In the genomic region with DNA sequence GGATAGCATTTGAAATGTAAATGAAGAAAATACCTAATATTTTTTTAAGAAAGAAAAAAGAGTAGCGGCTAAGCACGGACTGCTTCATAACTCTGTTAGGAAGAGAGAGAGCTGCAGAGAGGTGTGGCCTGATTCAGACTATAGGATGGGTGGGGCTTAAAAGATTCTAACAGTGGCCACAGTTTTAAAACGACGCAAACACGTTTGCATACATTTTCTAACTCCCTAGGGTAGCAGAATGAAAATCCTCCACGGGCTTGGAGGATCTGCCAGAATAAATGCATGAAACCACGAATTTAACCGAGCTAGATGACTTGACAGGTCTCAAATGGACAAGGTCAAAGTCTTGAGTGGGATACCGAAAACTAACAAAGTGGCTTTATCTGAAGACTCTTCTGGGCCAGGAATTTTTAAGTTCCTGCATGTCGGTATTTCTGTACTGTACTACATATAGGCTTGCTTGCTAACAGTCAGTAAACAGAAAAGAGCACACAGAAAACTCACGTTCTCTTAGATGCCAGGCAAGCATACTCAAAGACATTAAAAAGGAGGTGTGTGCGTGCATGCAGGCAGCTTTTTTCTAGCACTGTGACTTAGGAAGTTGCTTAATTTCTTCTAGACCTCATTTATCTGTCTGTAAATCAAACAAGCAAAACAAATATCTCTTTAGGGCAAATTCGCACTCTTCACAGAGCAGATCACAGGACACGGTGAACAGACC, we compare ENCODE assay signal across 8 mouse cellular contexts. TPM values are rescaled to one million over a fixed set of nuclear protein-coding genes. Genes with fewer than 3 reads are reported as not detected.
DNase-seq lines count a peak whose midpoint lies in the region; ATAC-seq and TF ChIP-seq lines count a peak whose summit lies in the region.

No protein-coding gene starts in this region.

- POLR2A ChIA-PET in Patski (lab: Charles Lee) = interaction anchor here (0.6 kb wide), 1 partner anchor 41 kb away, joined by 3 read pairs; no protein-coding TSS in a partner anchor

- H3K4me1 ChIP-seq in heart, embryonic 13.5 days = peaks cover 25% of the 10 kb centered on the region

- in situ Hi-C loops in Patski (cut with MboI; ENCODE audit: low pct_unique_long_range_greater_than_20kb) = no loop called here

- H3K36me3 ChIP-seq in heart, embryonic 13.5 days = no peaks in the 10 kb centered on the region

- peak overlapping the region; percentile 85 for H3K4me3 ChIP-seq in heart, embryonic 13.5 days

- H3K9ac ChIP-seq in heart, embryonic 13.5 days = peak overlapping the region; percentile 55; the same call in 1 of the 2 replicates

- no peak for ATAC-seq in heart, embryonic 13.5 days (ENCODE audit: extremely low read depth, insufficient number of reproducible peaks, low FRiP score, low TSS enrichment)
- peak; percentile 2 for ATAC-seq in Patski
- peak; percentile 32 to 40; a peak in 2 of 4 replicates for ATAC-seq in hematopoietic stem cell, adult 5-6 weeks (replicated peaks in 1 of 2; ENCODE audit: insufficient read depth in 1 of 2, low FRiP score in 2 of 2, low TSS enrichment in 1 of 2, low read depth in 1 of 2, poor library complexity in 2 of 2, severe bottlenecking in 2 of 2)
- ATAC-seq in megakaryocyte, adult 5-6 weeks (ENCODE audit: poor library complexity, severe bottlenecking) = peak; percentile 23

- no peaks in the 10 kb centered on the region for H3K27me3 ChIP-seq in heart, embryonic 13.5 days (replicated peaks)
- H3K27me3 ChIP-seq in Patski = peaks cover 8% of the 10 kb centered on the region

- CTCF ChIA-PET in Patski (lab: Charles Lee) = interaction anchor here (0.8 to 1.0 kb wide), 2 partner anchors 22 to 105 kb away, joined by 3 to 4 read pairs; no protein-coding TSS in a partner anchor

- H3K4me2 ChIP-seq in heart, embryonic 13.5 days = peak overlapping the region; percentile 95

- TF ChIP-seq CTCF in Patski (IDR thresholded peaks at IDR 0.05) = no peak

- intact Hi-C loops in heart, postnatal 14 days (cut with DNase I) = loop anchor here (5.0 kb wide), 1 partner anchor 181 kb away; no protein-coding TSS in a partner anchor

- H3K27ac ChIP-seq in heart, embryonic 13.5 days (replicated peaks) = peak overlapping the region; percentile 87

- no peaks in the 10 kb centered on the region for H3K9me3 ChIP-seq in heart, embryonic 13.5 days

- WGBS in heart, embryonic 13.5 days = 22% methylated on average over 14 of the region's 14 CpGs

- no peak for DNase-seq in heart, postnatal 14 days
- DNase-seq in Patski (ENCODE audit: low read depth, low spot score) = no peak
- DNase-seq in urinary bladder, postnatal 36 days (ENCODE audit: low spot score in 2 of 2) = no peak
- DNase-seq in cerebellum, adult 11 months = no peak
- no peak for DNase-seq in layer of hippocampus, adult 18-20 months (ENCODE audit: low spot score in 2 of 2)

RNA-seq across cellular contexts. Expression of a gene that starts 0.5 kb away (rescaled TPM):
- 105 and 110 TPM in 2 replicates for polyA plus RNA-seq in heart, embryonic 13.5 days (2015; fragmentation: Nextera tagmentation; extraction: Ambion mirVana)
- 10 to 100 TPM; 43.5 to 52.3 TPM for total RNA-seq in heart, postnatal 14 days (2021)
- polyA plus RNA-seq in Patski (2021) = 26.5 TPM
- 118 and 127 TPM in 2 replicates for total RNA-seq in hematopoietic stem cell, adult 5-6 weeks (2017)
- 263 and 307 TPM in 2 replicates for total RNA-seq in megakaryocyte, adult 5-6 weeks (2015)
- 140 and 147 TPM in 2 replicates for total RNA-seq in megakaryocyte, adult 5-6 weeks (2017)
- 10 to 100 TPM; 25.6 to 28.8 TPM for total RNA-seq in layer of hippocampus, adult 18-20 months (2021)

RNA-seq across cellular contexts. Expression of a gene that starts 25.4 kb away (rescaled TPM):
- 0.42 and 0.55 TPM in 2 replicates for polyA plus RNA-seq in heart, embryonic 13.5 days (2015; fragmentation: Nextera tagmentation; extraction: Ambion mirVana)
- total RNA-seq in heart, postnatal 14 days (2021) = 1 to 10 TPM; 1.4 to 7.9 TPM
- 1.6 TPM for polyA plus RNA-seq in Patski (2021)
- total RNA-seq in hematopoietic stem cell, adult 5-6 weeks (2017) = 3.6 and 7.2 TPM in 2 replicates
- total RNA-seq in megakaryocyte, adult 5-6 weeks (2015) = 1.1 and 2.8 TPM in 2 replicates
- 2.1 and 3.7 TPM in 2 replicates for total RNA-seq in megakaryocyte, adult 5-6 weeks (2017)
- not detected for total RNA-seq in layer of hippocampus, adult 18-20 months (2021)

RNA-seq across cellular contexts. Expression of a gene that starts 53.5 kb away (rescaled TPM):
- polyA plus RNA-seq in heart, embryonic 13.5 days (2015; fragmentation: Nextera tagmentation; extraction: Ambion mirVana) = 83.9 and 95.4 TPM in 2 replicates
- total RNA-seq in heart, postnatal 14 days (2021) = 100 to 1,000 TPM; 103 to 109 TPM
- polyA plus RNA-seq in Patski (2021) = 0.24 TPM
- 132 and 143 TPM in 2 replicates for total RNA-seq in hematopoietic stem cell, adult 5-6 weeks (2017)
- total RNA-seq in megakaryocyte, adult 5-6 weeks (2015) = 82.1 and 88.8 TPM in 2 replicates
- 184 and 199 TPM in 2 replicates for total RNA-seq in megakaryocyte, adult 5-6 weeks (2017)
- 1 to 10 TPM; 4.7 to 4.8 TPM for total RNA-seq in layer of hippocampus, adult 18-20 months (2021)

Comparison
In these comparisons a context has a peak if more than half of its experiments do, and no peak if none do; other contexts are left out.
1. RNA of a gene that starts 53.5 kb away (total RNA-seq): 82.1 to 199 TPM in megakaryocyte, adult 5-6 weeks, 132 to 143 TPM in hematopoietic stem cell, adult 5-6 weeks and 103 to 109 TPM in heart, postnatal 14 days; 4.7 to 4.8 TPM in layer of hippocampus, adult 18-20 months; every median in the first group is over 10 times any median in the second.